Mouse (Mus musculus) layer of hippocampus, postnatal 25 days (tissue): ENCODE results near the gene Mageb4. TPM values are rescaled to one million over a fixed set of nuclear protein-coding genes. Genes with fewer than 3 reads are reported as not detected.
"Not testable (repeated sequence)": the region's sequence is repeated elsewhere in the genome, so short reads cannot be mapped to it uniquely, and the experiment has no call there.

Experiments
- DNase-seq, 2 experiments: peaks; one replicate each; pipeline ENCODE4 v3.0.0; 2022; ENCODE audit warnings: mixed read lengths in 2 of 2, low spot score in 1 of 2; ENCODE audit errors: extremely low spot score in 1 of 2
- total RNA-seq, 2 experiments: library from RNA; stranded (reverse); gene quantifications; 2 replicates each; pipeline ENCODE4 v1.2.3; 2021

Mageb4 gene
- total RNA-seq, result not detected

DNA sequence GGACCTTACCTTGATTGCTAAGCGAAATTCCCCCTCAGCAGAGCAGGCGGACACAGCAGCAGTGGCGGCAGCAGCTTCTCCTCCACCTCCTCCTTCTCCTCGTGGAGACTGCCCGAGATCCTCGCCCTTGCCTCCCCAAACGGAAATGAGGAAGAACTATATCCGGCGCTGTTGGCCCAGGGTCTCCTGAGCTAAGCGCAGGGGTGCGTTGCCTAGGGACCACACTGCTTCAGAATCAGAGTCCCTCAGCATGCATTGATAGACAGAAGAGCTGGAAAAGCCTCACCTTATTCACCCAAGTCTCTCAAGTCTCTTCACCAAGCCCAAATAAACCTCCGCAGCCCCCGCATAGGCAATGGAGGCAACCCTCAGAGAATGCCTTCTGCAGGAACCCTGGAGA, at the start of gene Mageb4:
Mageb4 (minus strand) TSS at position 101 of the 400 bp plus-strand sequence.
- DNase-seq, result not testable (repeated sequence)

DNA sequence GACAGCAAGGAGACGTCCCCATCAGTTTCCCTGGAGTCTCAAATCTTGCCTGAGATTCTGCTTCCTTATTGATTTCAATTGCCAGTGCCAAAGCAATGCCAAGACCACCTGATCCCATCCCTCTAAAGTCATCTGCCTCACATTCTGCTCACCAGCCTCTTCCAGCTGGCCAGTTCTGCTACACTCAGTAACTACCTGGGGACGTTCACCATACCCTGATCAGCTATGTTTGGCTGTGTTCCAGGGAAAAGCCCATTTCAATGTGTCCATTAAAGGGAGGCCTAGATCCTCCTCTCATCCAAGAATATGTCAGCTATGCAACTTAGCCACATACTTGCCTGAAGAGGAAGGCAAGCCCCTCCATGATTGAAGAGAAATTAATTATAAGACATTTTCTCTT, 20.3 kb downstream of the Mageb4 start:
- DNase-seq, result not testable (repeated sequence)

- not testable (repeated sequence) for DNase-seq
Measured at GRCm38 (mm10) chrX:86245950-86246349, 58.9 kb downstream of the Mageb4 start.

GRCm38 (mm10) chrX:86237246-86237645, 67.6 kb downstream of the Mageb4 start:
- DNase-seq, result no peak

Other genes with a start within 250 kb of the Mageb4 start
- not detected for gene Nr0b1, start 113.3 kb downstream of the Mageb4 start, total RNA-seq